Mouse (Mus musculus): ENCODE measurements around the gene Slmap. TPM values are rescaled to one million over a fixed set of nuclear protein-coding genes. Genes with fewer than 3 reads are reported as not detected.
A peak's percentile ranks its signal among the peaks of the same experiment; 100 is the strongest.
"Not testable (repeated sequence)": the region's sequence is repeated elsewhere in the genome, so short reads cannot be mapped to it uniquely, and the experiment has no call there.

Gene Slmap
- polyA plus RNA-seq, 1 experiment: 59.7 TPM

- H3K27ac ChIP-seq (ENCODE audit: insufficient read depth, low read length): no peak overlapping the region
- TF ChIP-seq CTCF (IDR thresholded peaks at IDR 0.05; ENCODE audit: extremely low read depth, insufficient read depth, low read length) (no peak), POLR2A (IDR thresholded peaks at IDR 0.05; ENCODE audit: extremely low read depth, insufficient read depth, low read length) (no peak)
- H3K4me1 ChIP-seq (ENCODE audit: control insufficient read depth, insufficient read depth, low read length): peaks cover 2% of the 10 kb centered on the region; the same call in 1 of the 2 replicates
- H3K4me3 ChIP-seq (ENCODE audit: insufficient read depth, low read length): no peak overlapping the region
These were observed 16.9 kb downstream of the Slmap start for GRCm38 (mm10) chr14:26517843-26518242.

- H3K4me1 ChIP-seq (ENCODE audit: control insufficient read depth, insufficient read depth, low read length); H3K27ac ChIP-seq (ENCODE audit: insufficient read depth, low read length); H3K4me3 ChIP-seq (ENCODE audit: insufficient read depth, low read length): not testable (repeated sequence)
These were observed 18.5 kb downstream of the Slmap start for GRCm38 (mm10) chr14:26516232-26516631.

GRCm38 (mm10) chr14:26515802-26516201 lies 18.9 kb downstream of the Slmap start:
- no peaks in the 10 kb centered on the region for H3K4me1 ChIP-seq (ENCODE audit: control insufficient read depth, insufficient read depth, low read length)
- TF ChIP-seq CTCF (IDR thresholded peaks at IDR 0.05; ENCODE audit: extremely low read depth, insufficient read depth, low read length) (no peak), POLR2A (IDR thresholded peaks at IDR 0.05; ENCODE audit: extremely low read depth, insufficient read depth, low read length) (no peak)
- no peak overlapping the region for H3K4me3 ChIP-seq (ENCODE audit: insufficient read depth, low read length)
- no peak overlapping the region for H3K27ac ChIP-seq (ENCODE audit: insufficient read depth, low read length)

GRCm38 (mm10) chr14:26510545-26510944 lies 24.2 kb downstream of the Slmap start:
- H3K27ac ChIP-seq (ENCODE audit: insufficient read depth, low read length): no peak overlapping the region
- H3K4me3 ChIP-seq (ENCODE audit: insufficient read depth, low read length): no peak overlapping the region
- H3K4me1 ChIP-seq (ENCODE audit: control insufficient read depth, insufficient read depth, low read length): no peaks in the 10 kb centered on the region
- no peak for TF ChIP-seq POLR2A (IDR thresholded peaks at IDR 0.05; ENCODE audit: extremely low read depth, insufficient read depth, low read length)

GRCm38 (mm10) chr14:26508150-26508549 lies 26.6 kb downstream of the Slmap start:
- H3K27ac ChIP-seq (ENCODE audit: insufficient read depth, low read length): no peak overlapping the region
- TF ChIP-seq CTCF (IDR thresholded peaks at IDR 0.05; ENCODE audit: extremely low read depth, insufficient read depth, low read length) (no peak), POLR2A (IDR thresholded peaks at IDR 0.05; ENCODE audit: extremely low read depth, insufficient read depth, low read length) (no peak)
- peaks cover under 1% of the 10 kb centered on the region; the same call in 1 of the 2 replicates for H3K4me1 ChIP-seq (ENCODE audit: control insufficient read depth, insufficient read depth, low read length)
- no peak overlapping the region for H3K4me3 ChIP-seq (ENCODE audit: insufficient read depth, low read length)

- H3K4me3 ChIP-seq (ENCODE audit: insufficient read depth, low read length): no peak overlapping the region
- H3K27ac ChIP-seq (ENCODE audit: insufficient read depth, low read length): no peak overlapping the region
- no peak for TF ChIP-seq CTCF (IDR thresholded peaks at IDR 0.05; ENCODE audit: extremely low read depth, insufficient read depth, low read length)
- no peak for TF ChIP-seq POLR2A (IDR thresholded peaks at IDR 0.05; ENCODE audit: extremely low read depth, insufficient read depth, low read length)
- H3K4me1 ChIP-seq (ENCODE audit: control insufficient read depth, insufficient read depth, low read length): peaks cover 2% of the 10 kb centered on the region; the same call in 1 of the 2 replicates
These were observed 27.4 kb downstream of the Slmap start for GRCm38 (mm10) chr14:26507361-26507760.

- TF ChIP-seq CTCF (IDR thresholded peaks at IDR 0.05; ENCODE audit: extremely low read depth, insufficient read depth, low read length): no peak
- TF ChIP-seq POLR2A (IDR thresholded peaks at IDR 0.05; ENCODE audit: extremely low read depth, insufficient read depth, low read length): no peak
- no peak overlapping the region for H3K4me3 ChIP-seq (ENCODE audit: insufficient read depth, low read length)
- no peak overlapping the region for H3K27ac ChIP-seq (ENCODE audit: insufficient read depth, low read length)
- H3K4me1 ChIP-seq (ENCODE audit: control insufficient read depth, insufficient read depth, low read length): peaks cover 2% of the 10 kb centered on the region; the same call in 1 of the 2 replicates
These were observed 30.2 kb downstream of the Slmap start for GRCm38 (mm10) chr14:26504541-26504940.

GRCm38 (mm10) chr14:26500136-26500933 lies 34.4 kb downstream of the Slmap start:
- peaks cover 3% of the 10 kb centered on the region; the same call in 1 of the 2 replicates for H3K4me1 ChIP-seq (ENCODE audit: control insufficient read depth, insufficient read depth, low read length)
- TF ChIP-seq CTCF (IDR thresholded peaks at IDR 0.05; ENCODE audit: extremely low read depth, insufficient read depth, low read length) (no peak), POLR2A (IDR thresholded peaks at IDR 0.05; ENCODE audit: extremely low read depth, insufficient read depth, low read length) (no peak)
- H3K27ac ChIP-seq (ENCODE audit: insufficient read depth, low read length): no peak overlapping the region
- H3K4me3 ChIP-seq (ENCODE audit: insufficient read depth, low read length): no peak overlapping the region

- TF ChIP-seq POLR2A (IDR thresholded peaks at IDR 0.05; ENCODE audit: extremely low read depth, insufficient read depth, low read length) (no peak), CTCF (IDR thresholded peaks at IDR 0.05; ENCODE audit: extremely low read depth, insufficient read depth, low read length) (no peak)
- no peak overlapping the region for H3K27ac ChIP-seq (ENCODE audit: insufficient read depth, low read length)
- no peak overlapping the region for H3K4me3 ChIP-seq (ENCODE audit: insufficient read depth, low read length)
- H3K4me1 ChIP-seq (ENCODE audit: control insufficient read depth, insufficient read depth, low read length): peaks cover 1% of the 10 kb centered on the region; the same call in 1 of the 2 replicates
These were observed 39.7 kb downstream of the Slmap start for GRCm38 (mm10) chr14:26495021-26495420.

- Histone ChIP-seq H3K4me3 (ENCODE audit: insufficient read depth, low read length) (no peak overlapping the region), H3K27ac (ENCODE audit: insufficient read depth, low read length) (no peak overlapping the region), H3K4me1 (ENCODE audit: control insufficient read depth, insufficient read depth, low read length) (0 out of 2 replicates have a peak, but pooled peaks cover 1% of the 10 kb centered on the region)
- TF ChIP-seq CTCF (IDR thresholded peaks at IDR 0.05; ENCODE audit: extremely low read depth, insufficient read depth, low read length): peak; percentile 87
- no peak for TF ChIP-seq POLR2A (IDR thresholded peaks at IDR 0.05; ENCODE audit: extremely low read depth, insufficient read depth, low read length)
These were observed 43.6 kb downstream of the Slmap start for GRCm38 (mm10) chr14:26491150-26491549.

All from cortical plate, adult 2 months (tissue).